Mouse (Mus musculus) A20 (cell line): ENCODE measurements around the gene Plekha5.
"Not testable (repeated sequence)": the region's sequence is repeated elsewhere in the genome, so short reads cannot be mapped to it uniquely, and the experiment has no call there.

Experiments
- DNase-seq: peaks from one replicate; pipeline ENCODE4 v3.0.0-alpha.2; 2011; ENCODE audit warnings: low read depth, low spot score

Gene Plekha5

DNA sequence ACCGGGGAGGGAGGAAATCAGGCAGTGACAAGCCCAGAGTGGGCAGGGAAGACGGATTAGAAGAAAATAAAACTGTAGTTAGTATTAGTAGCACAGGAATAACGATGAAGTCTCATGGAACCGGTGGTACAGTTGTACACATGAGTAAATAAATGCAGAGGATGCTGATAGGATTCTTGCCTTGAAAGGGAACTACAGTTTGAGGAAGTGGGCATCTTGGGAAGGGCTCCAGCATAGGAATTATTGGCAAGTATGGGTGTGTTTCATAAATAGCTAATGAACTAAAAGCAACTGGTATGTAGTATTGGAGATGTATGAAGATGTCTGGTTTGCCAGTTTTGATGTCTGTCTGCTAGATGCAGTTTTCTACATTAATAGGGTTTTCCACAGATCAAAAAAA is 99.7 kb downstream of the Plekha5 start:
- no peak for DNase-seq

DNA sequence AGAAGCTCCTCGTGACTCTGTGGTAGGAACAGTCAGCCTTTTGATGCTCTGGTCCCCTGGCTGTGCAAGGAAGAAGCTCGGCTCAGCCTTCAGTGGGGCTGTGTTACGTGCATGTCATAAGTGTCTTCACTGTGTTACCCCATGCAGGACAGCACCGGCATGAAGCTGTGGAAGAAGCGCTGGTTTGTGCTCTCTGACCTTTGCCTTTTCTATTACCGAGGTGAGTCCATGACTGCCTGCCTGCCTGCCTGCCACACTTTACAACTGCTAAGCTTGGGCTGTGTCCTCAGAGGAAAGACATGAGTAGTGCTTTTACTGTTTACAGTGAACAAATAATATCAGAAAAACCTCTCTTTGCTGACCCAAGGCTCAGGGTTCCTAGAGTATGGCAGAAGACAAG is 104.6 kb downstream of the Plekha5 start:
- DNase-seq, result no peak

DNA sequence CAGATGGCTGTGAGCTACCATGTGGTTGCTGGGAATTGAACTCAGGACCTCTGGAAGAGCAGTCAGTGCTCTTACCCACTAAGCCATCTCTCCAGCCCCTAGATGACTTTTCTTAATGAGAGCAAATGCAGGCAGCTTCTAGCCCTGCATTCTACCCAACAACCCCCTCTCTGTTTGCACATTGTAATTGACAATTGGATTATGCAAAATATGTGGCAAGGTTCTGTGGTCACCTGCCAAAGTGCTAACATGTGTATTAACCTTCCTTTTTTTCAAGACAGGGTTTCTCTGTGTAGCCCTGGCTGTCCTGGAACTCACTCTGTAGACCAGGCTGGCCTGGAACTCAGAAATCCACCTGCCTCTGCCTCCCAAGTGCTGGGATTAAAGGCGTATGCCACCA is 109.0 kb downstream of the Plekha5 start:
- not testable (repeated sequence) for DNase-seq

DNA sequence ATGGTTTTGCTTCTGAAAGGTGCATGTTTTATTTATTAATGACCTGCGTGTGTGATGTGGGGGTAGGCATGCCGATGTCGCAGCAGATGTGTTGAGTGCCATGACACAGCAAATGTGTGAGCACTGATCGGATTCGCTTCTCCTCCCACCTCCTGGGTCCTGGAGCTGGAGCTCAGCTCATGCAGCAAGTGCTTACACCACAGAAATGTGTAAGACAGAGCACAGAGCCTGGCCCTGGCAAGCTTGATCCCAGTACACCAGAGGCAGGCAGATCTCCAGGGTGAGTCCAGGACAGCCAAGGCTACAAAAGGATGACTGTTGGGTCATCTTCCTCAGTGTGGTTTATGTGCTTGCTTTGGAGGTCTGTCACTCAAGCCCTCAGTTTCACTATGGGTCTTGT is 109.8 kb downstream of the Plekha5 start:
- DNase-seq, result no peak

DNA sequence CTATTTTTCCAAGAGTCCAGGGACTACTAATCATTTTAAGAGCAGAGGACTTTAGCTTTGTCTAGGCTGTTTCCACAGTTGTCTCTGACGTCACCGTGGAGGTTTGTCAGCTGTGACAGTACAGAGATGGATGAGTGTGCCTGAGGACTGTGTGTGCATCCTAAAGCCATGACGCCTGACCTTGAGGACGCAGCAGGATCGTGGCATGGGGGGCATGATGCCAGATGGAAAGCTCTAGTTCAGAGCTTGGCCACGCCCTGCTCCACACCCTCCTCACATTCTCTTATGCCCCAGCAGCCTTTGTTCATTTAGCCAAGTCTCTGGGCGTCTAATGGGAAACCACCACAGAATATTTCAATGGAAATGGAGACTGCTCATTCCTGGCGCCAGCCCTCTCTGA is 111.7 kb downstream of the Plekha5 start:
- DNase-seq, result no peak

DNA sequence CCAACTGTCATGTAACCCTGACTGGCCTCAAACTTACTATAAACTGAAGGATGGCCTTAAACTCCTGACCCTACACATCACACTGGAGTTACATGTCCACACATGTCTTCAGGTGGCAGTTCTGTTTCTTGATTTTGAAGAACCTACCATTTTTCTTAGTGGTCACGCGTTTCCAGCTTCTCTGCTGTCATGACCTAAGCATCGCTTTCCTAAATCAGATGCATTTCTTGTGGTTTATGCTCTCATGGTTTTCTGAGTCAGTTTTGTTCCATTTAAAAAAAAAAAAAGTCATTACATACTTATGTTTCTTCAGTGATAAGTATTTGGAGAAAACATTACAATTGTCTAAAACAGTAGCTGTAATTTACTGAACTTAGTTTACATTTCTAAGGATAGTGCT is 118.1 kb downstream of the Plekha5 start:
- DNase-seq, result no peak

DNA sequence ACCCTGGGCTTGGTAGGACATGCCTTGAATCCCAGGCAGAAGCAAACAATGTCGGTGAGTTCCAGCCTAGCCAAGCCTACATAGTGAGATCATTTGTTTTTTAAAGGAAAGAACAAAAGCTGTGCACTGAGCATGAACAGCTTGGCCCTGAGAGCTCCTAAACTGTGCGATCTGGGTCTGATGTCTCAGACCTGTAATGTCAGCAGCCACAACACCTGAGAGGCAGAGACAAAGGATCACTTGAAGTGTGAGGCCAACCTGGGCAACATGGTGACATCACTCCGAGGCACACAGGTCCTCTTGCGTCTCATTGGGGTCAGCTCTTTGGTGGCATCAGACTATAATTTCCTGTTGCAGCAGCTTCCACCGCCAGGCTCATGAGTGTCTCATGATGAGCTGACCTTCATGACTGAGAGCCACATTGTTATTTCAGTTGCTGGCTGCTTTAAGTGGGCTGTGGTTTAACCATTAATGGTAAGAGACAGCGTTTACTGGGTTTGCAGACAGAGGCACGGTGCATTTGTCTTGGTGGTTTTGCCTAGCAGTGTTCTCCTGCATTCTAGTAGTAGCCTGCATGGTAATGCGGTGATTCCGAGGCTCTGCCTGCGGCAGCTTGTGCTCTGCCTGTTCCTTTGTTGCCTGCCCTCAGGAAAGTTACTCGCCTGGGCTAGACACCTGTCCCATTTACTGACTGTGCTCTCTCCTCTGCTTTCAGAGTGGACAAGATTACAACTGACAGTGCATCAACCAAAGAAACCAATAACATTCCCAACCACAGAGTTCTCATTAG is 119.3 kb downstream of the Plekha5 start:
- no peak for DNase-seq

DNA sequence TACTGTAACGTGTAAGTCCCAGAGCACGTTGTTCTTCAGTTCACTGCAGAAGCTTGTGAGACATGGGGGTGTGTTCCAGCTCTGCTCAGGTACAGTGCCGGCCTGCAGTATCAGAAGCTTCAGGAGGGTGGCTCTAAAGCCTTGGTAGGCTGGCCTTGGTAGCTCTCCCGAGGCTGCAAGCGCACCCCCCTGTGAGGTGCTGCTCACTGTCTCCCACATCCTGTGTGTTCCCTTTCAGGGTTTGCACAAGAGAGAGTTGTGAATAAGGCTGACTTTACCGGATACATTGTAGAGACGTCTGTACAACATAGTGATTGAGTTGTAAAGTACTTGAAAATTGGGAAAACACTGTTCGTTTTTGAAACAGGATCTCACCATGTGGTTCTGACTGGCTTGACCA is 122.2 kb downstream of the Plekha5 start:
- no peak for DNase-seq

DNA sequence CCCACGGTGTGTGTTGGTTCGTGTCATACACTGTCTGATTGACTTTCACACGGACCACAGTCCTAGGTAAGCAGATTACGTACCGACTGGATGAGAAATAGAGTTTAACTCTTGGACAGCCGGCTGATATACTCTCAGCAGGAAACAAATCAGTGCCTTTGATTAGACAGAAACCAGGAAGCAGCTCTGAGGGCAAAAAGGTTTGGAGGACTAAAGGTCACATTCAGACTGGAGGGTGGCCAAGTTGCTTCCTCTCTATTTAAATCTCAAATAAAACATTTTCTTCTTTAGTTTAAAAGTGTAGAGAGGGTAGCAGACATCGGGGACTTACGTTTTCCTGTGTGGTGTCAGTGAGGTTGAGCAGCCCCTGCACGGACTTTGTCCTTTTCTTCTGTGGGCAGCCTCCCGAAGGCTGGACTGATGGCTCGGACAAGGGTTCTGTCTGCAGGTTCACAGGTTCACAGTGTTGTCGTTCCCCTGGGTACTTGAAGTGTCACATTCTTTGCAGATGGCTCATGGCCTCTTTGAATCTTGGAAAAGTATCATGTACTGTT is 122.9 kb downstream of the Plekha5 start:
- no peak for DNase-seq

DNA sequence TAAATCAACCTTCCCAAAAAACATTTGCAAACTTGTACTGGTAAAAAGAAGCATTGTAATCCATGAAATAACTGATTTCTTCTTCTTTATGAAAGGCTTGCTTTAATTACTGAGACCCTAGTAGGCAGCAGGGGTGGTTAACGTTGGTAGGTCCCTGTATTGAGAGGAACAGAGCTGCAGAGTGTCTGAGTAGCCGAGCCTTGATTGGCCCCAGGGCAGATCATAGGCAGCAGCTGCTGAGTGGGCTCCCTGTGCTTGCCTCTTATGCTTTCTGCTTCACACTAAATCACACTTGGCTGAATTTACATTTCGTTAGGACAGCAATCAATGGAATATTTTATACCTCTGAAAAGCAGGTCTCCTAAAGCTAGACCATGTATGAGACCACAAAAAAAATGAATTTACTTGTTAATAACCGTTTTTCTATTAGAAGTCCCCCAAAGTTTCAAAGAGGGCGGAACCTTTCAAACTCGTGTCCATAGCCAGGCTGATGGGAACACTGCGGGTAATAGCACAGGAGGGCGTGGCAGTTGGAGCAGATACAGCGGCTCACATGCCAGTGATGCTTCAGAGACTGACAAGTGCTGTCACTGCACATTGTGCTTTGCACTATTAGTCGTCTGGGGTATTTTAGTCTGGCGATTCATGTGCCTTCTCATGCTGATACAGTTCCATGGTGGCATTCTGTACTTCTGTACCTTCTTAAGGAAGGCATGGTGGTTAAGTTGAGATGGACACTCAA is 123.5 kb downstream of the Plekha5 start:
- DNase-seq, result no peak

DNA sequence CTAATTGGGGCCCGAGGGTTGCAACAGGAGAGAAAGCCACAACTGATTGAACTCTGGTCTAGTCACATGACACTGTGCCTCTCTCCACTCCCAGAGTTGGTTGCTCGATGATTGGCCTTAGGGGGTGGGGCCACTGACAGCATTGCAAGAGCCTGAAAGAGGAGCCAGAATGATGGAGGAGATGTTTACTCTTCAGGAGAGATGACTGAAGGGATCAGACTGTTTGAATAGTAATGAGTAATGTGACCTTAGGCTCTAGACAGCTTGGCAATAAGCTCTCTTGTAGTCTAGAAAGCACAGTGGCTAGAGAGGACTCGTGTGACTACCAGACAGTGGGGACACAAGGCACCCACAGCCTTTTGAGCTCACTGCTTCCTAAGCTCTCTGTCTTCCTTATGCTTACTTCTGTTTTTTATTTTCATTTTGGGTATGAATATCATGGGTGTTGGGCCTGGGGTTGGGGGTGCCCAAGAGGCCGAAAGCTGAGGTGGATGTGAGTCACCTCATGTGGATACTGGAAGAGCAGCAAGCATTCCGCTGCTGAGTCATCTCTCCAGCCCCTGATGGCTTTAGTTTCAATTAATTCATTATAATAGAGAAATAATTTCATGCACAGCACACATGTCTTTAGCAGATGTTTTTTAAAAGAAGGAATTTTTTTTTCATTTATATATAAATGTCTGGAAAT is 124.4 kb downstream of the Plekha5 start:
- no peak for DNase-seq

DNA sequence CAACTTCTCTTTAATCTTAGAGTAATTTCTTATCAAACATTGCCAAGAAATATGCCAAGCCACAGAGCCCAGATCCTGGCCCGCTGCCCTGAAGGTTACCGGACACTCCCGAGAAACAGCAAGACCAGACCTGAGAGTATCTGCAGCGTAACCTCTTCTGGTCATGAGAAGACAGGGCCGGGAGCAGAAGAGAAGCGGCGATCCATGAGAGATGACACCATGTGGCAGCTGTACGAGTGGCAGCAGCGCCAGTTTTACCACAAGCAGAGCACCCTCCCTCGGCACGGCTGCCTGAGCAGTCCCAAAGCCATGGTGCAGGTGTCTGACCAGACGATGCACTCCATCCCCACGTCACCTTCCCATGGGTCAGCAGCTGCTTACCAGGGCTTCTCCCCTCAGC is 126.9 kb downstream of the Plekha5 start:
- no peak for DNase-seq

DNA sequence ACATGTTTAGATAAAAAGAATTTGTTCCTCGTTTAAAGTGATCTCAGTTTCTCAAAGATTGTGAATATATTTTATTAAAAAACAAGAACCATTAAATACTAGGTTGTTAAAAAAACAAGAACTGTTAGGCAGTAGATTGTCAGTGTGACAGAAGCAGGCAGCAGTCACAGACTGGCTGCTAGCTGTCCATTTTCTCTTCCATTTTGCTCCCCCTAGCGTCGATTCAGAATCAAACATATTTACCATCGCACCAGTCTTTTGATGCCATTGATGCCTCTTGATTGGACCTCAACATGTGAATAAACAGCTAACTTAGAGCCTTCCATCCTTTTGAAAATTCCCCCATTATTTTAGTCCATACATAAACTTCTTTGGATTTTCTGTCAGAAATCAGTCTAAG is 130.4 kb downstream of the Plekha5 start:
- peak; percentile 19 for DNase-seq

DNA sequence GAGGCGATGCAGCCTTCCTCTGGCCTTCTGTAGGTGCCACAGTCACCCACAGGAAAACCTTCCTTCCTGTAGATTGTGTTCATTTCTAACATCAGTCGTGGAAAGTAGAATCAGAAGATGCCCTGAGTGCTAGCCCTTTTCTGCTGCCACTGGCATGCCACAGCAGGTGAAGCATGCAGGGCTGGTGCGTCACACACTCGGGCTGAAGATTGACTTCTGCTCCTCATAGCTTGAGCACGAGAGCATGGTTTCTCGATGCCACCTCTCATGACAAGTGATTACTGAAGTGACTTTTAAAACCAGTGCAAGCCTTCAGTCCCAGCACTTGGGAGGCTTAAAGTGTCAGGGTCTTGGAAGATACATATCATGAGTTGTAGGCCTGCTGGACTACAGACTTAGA is 135.6 kb downstream of the Plekha5 start:
- no peak for DNase-seq

DNA sequence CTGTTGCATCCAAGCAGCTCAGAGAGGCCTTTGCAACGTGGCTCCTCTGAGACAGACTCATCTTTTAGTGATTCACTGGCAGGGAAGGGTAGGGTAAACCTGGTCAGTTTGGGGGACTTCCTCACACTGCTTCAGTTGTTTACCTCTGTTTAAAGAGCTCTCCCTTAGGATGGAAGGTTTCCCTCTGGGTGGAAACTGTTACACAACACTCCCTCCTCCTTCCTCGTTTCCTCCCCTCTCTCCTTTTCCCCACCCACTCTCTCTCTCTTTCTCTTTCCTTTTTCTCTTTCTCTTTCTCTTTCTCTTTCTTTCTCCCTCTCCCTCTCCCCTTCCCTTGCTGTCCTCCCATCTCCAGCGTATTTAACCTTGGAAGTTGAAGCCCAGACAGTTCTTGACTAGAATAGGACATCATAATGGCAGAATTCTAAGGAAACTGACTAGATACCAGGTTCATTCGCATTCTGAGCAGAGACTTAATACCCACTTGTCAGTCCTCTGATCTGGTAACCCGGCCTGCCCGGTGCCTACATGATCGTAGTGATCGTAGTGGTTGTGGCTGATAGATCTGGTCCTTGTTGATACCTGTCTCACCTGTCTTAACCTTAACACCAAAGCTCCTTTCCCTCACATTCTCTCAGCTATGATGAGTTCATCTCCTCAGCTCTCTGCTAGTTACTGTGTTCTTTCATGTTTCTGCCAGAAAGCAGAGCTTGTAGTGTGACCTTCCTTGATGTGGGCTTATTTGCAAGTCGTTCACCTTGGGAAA is 137.5 kb downstream of the Plekha5 start:
- DNase-seq, result no peak

DNA sequence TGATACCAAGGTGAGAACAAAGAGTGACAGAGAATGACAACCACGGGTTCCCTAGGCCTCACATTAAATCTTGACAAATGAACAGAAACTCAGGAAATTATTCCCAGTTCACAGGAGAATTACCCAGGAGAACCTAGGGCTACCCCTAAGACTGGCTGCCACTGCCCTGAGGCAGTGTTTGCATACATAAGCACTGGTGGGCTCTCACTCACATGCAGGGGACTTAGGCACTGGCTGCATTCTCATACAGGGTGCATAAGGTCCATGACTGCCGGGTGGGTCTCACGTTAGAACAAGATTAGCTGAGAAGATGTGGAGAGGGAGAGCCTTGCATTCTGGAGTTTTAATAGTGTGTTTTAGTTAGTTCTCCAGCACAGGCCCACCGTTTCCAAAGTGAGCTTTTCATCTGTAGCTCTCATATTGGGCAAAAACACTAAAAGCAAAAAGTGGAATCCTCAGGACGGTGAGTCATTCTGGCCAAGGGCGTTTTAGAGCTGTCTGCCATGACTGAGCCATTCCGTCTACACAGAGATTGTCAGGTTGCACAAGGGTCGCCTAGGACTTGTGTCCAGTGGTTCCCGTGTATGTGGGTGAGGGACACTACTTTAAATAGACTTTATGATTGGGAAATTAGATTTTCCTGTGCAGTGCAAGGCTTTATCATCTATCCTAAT is 138.2 kb downstream of the Plekha5 start:
- DNase-seq, result no peak

DNA sequence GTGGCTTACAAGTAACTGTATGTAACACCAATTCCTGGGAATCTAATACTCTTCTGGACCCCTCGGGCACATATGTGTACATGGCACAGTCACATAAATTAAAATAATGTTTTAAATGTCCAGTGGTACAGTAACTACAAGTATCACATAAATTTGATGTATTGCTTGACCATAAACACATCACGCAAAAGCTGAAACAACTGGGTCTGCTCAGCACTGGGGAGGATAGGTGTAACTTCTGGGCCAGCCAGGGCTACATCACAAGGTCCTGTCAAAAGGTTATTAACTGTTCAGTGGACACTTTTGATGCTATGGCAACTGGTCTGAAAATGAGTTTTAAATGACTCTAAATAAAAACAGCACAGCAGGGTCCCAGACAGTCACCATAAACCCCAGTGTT is 143.3 kb downstream of the Plekha5 start:
- DNase-seq, result no peak

DNA sequence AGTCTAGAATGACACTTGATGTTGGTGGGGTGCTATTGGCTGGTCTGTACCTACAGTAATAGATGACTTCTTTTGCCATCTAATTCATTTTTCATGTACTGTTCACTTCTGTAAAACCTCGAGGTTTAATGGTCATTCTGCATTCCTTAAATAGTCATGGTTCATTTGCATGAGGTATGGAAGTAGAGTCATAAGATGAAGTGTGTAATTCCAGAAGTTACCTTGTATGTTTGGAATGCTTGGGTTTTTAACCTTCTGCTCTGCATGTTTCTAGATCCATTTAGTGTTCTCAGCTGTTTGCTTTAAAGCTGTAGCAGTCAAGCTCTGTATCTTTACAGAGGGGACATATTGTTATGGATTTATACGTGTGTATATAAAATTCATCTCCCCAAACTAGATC is 144.0 kb downstream of the Plekha5 start:
- no peak for DNase-seq

DNA sequence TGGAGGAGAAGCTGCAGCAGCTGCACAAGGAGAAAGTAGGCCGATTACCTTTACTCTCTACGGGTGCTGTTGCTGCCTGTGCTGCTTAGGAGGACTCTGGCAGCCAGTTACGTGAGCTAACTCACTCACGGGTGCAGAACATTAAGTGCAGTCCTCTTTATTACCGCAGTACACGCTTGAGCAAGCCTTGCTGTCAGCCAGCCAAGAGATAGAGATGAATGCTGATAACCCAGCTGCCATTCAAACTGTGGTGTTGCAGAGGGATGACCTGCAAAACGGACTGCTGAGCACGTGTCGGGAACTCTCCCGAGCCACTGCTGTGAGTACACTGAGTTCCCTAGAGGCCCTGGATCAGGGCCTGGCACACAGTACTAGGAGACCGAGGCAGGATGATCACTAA is 146.3 kb downstream of the Plekha5 start:
- no peak for DNase-seq

DNA sequence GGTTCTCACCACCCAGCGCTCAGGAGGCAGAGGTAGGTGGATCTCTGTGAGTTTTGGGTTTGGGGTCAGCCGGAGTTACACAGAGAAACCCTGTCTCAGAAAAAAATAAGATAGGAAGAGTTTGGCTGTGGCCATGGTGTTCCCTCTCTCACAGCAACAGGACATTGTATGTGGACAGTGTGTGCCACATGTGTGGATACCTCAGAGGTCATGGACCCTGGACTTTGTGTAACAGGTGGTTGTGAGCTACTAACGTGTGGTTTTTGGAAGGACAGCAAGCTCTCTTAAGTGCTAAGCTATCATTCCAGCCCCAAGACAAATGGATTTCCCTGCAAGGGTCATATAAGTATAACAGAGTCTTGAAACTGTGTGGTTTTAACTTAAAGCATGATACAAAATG is 151.1 kb downstream of the Plekha5 start:
- no peak for DNase-seq

DNA sequence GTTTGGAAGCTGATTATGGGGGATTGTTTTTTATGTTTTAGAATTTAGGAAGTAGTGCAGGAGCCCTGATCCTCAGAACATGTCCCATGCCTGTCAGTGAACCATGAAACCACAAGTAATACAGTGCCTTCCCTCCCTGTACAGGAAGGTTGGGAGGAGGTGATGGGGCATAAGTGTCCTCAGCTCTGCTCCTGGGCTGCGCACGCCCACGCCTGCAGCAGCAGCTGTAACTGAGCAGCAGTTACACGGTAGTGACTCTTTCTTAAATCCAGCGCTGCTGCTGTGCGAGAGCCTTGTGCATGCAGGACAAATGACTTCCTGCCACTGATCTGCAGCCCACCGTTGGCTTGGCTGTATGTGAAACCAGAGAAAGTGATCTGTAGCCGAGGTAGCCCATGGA is 152.3 kb downstream of the Plekha5 start:
- no peak for DNase-seq
